Mouse (Mus musculus) heart, adult 11 months (tissue): ENCODE data around the gene Tnni2.

Source experiments
- DNase-seq: peaks from one replicate; pipeline ENCODE4 v3.0.0; 2022

Gene Tnni2

GRCm38 (mm10) chr7:142461446-142461845 lies 19.8 kb downstream of the Tnni2 start:
- DNase-seq, result peak; percentile 85

GRCm38 (mm10) chr7:142462190-142462589 lies 20.6 kb downstream of the Tnni2 start:
- DNase-seq, result peak; percentile 94

- peak; percentile 94 for DNase-seq
Observed at GRCm38 (mm10) chr7:142462594-142463078, 21.0 kb downstream of the Tnni2 start.

- DNase-seq, result peak; percentile 96
Observed at GRCm38 (mm10) chr7:142470171-142470691, 28.6 kb downstream of the Tnni2 start.

GRCm38 (mm10) chr7:142470808-142471413 lies 29.3 kb downstream of the Tnni2 start:
- DNase-seq, result peak; percentile 99

GRCm38 (mm10) chr7:142471414-142471861 lies 29.8 kb downstream of the Tnni2 start:
- peak; percentile 96 for DNase-seq

- peak; percentile 98 for DNase-seq
Observed at GRCm38 (mm10) chr7:142471884-142472570, 30.4 kb downstream of the Tnni2 start.

GRCm38 (mm10) chr7:142472936-142473335 lies 31.3 kb downstream of the Tnni2 start:
- peak; percentile 87 for DNase-seq

GRCm38 (mm10) chr7:142473476-142473875 lies 31.9 kb downstream of the Tnni2 start:
- peak; percentile 90 for DNase-seq

GRCm38 (mm10) chr7:142474799-142475198 lies 33.2 kb downstream of the Tnni2 start:
- DNase-seq, result peak; percentile 99

- peak; percentile 93 for DNase-seq
Observed at GRCm38 (mm10) chr7:142475641-142476040, 34.0 kb downstream of the Tnni2 start.

- peak; percentile 93 for DNase-seq
Observed at GRCm38 (mm10) chr7:142476271-142476670, 34.7 kb downstream of the Tnni2 start.

- DNase-seq, result peak; percentile 95
Observed at GRCm38 (mm10) chr7:142476795-142477452, 35.3 kb downstream of the Tnni2 start.

GRCm38 (mm10) chr7:142478001-142478400 lies 36.4 kb downstream of the Tnni2 start:
- DNase-seq, result peak; percentile 94

- DNase-seq, result peak; percentile 92
Observed at GRCm38 (mm10) chr7:142478574-142478973, 37.0 kb downstream of the Tnni2 start.

- DNase-seq, result peak; percentile 92
Observed at GRCm38 (mm10) chr7:142479307-142479706, 37.7 kb downstream of the Tnni2 start.

GRCm38 (mm10) chr7:142479886-142480285 lies 38.3 kb downstream of the Tnni2 start:
- peak; percentile 93 for DNase-seq

- DNase-seq, result peak; percentile 94
Observed at GRCm38 (mm10) chr7:142480661-142481060, 39.1 kb downstream of the Tnni2 start.

GRCm38 (mm10) chr7:142481186-142481567 lies 39.6 kb downstream of the Tnni2 start:
- peak; percentile 98 for DNase-seq

- DNase-seq, result peak; percentile 99
Observed at GRCm38 (mm10) chr7:142481568-142482255, 40.1 kb downstream of the Tnni2 start.

- peak; percentile 97 for DNase-seq
Observed at GRCm38 (mm10) chr7:142482256-142482609, 40.6 kb downstream of the Tnni2 start.

GRCm38 (mm10) chr7:142483136-142483535 lies 41.5 kb downstream of the Tnni2 start:
- peak; percentile 97 for DNase-seq

GRCm38 (mm10) chr7:142484780-142485179 lies 43.2 kb downstream of the Tnni2 start:
- DNase-seq, result peak; percentile 98
